Mouse (Mus musculus): ENCODE results near the gene Cotl1.

The Cotl1 gene

GRCm38 (mm10) chr8:119838100-119838982 lies 2.0 kb downstream of the Cotl1 start:
- no peak for DNase-seq (ENCODE audit: low spot score)

DNA sequence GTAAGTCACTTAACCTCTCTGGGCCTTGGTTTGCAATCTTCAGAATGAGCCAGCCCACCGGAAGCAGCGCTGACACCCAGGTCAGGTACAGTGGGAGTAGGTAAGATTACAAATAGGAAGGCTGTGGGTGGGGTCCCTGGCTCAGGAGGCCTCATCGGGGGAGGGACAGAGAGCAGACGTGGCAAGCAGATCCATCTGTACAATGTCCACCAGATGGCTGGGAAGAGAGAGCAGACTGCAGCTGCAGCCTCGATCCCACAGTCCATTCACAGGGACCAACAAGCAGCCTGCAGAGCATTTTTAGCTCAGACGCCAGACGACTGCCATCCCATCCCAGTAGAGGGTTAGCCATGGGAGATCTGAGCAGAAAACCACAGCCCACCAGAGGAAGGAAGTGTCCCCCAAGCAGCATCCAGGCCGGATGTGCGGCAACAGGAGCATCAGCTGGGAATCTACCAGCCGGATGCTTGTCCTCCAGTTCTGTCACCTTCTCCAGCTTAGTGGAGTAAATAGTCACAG lies 2.7 kb downstream of the Cotl1 start:
- no peak for DNase-seq (ENCODE audit: low spot score)

DNA sequence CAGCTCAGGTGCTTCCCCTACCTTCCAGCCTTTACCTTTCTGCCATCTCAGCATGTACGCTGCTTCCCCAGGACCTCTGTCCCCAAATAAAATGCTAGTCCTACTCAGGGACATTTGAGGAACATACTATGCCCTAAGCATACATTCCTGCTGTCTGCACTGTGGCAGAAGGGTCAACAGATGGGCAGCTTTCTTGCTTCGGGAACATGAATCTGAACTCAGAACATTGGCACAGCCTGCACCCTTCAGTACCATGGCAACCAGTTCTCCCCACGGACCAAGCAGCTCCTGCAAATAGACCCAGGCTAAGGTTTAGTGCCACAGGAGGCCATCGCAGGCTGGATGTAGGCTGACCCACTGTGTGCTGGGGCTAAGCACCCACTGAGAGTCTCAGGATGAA lies 3.5 kb downstream of the Cotl1 start:
- DNase-seq (ENCODE audit: low spot score), result no peak

- no peak for DNase-seq (ENCODE audit: low spot score)
Measured at GRCm38 (mm10) chr8:119835270-119835669, 5.1 kb downstream of the Cotl1 start.

GRCm38 (mm10) chr8:119834676-119835075 lies 5.7 kb downstream of the Cotl1 start:
- no peak for DNase-seq (ENCODE audit: low spot score)

DNA sequence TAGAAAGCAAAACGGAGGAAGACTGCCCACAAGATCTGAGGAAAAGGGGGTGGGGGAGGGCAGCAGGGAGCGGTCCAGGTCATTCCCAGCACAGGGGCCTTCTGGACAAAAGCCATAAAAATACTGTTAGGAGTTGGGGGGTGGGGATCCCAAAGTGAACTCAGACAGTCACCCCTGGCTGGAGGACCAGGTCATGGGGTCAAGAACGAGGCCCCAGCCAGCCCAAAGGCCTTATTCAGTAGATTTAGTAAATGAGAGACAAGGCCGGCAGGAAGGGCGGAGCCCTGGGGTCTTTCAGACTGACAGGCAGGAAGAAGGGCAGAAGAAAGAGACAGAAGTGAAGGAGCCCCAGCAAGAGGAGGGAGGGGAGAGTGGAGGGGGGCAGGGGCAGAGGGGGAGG lies 7.4 kb downstream of the Cotl1 start:
- DNase-seq (ENCODE audit: low spot score), result no peak

- DNase-seq (ENCODE audit: low spot score), result no peak
Measured at GRCm38 (mm10) chr8:119832101-119832617, 8.2 kb downstream of the Cotl1 start.

GRCm38 (mm10) chr8:119831336-119831995 lies 8.9 kb downstream of the Cotl1 start:
- peak; percentile 52 for DNase-seq (ENCODE audit: low spot score)

GRCm38 (mm10) chr8:119830589-119830988 lies 9.8 kb downstream of the Cotl1 start:
- DNase-seq (ENCODE audit: low spot score), result no peak

GRCm38 (mm10) chr8:119829870-119830580 lies 10.3 kb downstream of the Cotl1 start:
- no peak for DNase-seq (ENCODE audit: low spot score)

DNA sequence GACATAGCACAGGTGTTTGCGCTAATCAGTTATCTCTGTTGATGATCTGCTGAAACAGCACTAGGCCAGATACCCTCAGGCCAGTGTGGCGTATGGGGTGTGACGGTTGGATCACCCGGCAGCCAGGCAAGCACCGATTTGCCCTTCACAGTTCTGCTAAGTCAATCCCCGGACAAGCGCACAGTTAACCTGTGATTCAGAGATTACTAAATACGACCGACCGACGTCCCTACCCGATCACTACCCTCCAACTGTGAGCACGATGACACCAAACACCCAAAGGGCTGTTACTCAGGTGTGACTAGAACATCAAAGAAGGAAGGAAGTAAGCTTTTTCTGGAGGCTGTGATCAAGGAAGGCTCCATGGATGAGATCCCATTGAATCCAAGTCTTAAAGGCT lies 10.9 kb downstream of the Cotl1 start:
- DNase-seq (ENCODE audit: low spot score), result no peak

- no peak for DNase-seq (ENCODE audit: low spot score)
Measured at GRCm38 (mm10) chr8:119829015-119829414, 11.3 kb downstream of the Cotl1 start.

DNA sequence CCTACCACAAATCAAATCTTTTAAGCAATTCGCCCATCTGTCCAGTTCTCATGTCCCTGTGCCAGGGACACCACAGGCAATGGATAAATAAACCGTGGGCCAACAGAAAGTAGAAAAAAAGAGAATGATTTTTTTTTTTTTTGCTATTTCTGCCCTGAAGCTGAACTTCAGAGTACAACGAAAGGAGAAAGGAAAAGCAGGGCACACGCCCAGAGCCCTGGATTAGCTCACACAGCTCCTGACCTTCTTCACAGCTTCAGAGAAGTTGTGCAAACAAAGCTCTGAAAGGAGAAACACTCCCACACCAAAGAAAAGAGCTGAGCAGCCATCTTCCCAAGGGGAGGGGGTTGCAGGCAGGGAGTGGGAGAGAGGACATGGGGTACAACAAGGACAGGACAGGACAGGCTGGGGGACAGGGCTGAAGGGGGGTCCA lies 12.6 kb downstream of the Cotl1 start:
- no peak for DNase-seq (ENCODE audit: low spot score)

DNA sequence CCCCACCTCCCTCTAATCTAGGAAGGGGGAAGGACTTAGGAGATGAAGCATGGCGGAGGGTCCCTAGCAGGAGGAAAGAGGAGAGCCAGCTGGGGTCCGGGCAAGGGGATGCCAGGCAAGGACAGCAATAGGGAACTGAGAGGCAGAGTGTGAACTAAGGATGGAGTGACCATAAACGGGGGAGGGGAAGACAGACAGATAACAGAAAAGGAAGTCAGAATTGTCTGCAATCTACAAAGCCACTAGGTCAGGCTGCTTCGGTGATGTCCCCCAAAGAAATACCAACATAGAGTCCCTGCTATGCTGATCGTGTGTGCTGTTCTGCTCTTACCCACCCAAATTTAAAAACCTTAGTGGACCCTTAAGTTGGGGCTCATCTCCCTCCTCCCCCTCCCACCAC lies 13.4 kb downstream of the Cotl1 start:
- DNase-seq (ENCODE audit: low spot score), result no peak

DNA sequence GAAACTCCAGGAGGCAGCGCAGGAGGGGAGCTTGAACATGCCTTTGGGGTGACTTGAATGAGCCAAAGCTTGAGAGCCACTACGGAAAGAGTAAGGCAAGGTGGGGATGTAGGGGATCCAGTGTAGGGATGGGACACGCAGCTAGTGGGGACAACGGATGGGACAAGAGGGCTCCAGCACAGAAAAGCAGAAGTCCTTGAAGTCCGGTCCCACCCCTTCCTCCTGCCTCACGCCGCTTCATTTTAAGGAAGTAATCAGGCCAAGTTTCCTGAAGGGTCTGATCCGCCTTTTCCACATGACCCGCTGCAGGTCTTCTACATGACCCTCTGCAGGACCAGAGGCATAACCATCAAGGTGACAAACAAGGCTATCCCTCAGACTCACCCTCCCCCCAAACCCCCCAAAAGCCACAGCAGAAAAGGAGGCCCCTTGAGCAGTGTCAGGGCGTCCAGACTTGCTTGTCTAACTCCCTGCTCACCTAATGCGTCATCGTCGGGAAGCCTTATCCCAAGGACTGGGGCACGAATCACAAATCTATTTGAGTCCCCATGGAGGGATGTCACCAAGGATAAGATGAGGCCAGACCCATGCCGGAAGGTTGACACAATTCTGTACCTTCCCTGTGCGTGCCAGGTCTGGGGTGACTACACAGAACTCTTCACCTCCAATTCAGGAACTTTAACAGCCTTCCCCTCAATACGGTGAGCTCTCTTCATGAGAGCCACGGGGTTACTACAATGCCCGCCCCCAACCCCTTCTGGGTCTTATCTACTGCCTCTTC lies 14.2 kb downstream of the Cotl1 start:
- no peak for DNase-seq (ENCODE audit: low spot score)

GRCm38 (mm10) chr8:119824809-119825273 lies 15.5 kb downstream of the Cotl1 start:
- DNase-seq (ENCODE audit: low spot score), result no peak

DNA sequence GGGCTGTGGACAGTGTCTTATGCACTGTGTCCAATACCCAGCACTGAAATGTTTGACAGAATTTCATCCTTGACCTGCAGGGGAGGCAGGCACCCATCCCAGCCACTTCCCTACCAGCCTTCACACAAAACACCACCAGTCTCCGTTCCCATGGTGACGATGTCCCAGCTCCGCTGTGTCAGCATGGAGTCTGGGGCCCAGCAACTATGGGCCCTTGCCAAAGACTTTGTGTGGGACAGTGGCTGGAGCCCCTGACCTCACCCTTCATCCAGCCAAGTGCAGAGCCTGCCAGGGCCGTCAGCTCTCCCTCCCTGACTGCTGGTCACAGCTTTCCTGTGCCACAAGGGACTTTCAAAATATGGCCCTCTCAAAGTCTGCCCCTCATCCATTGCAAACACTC lies 16.2 kb downstream of the Cotl1 start:
- DNase-seq (ENCODE audit: low spot score), result no peak

- no peak for DNase-seq (ENCODE audit: low spot score)
Measured at GRCm38 (mm10) chr8:119823278-119823677, 17.1 kb downstream of the Cotl1 start.

DNA sequence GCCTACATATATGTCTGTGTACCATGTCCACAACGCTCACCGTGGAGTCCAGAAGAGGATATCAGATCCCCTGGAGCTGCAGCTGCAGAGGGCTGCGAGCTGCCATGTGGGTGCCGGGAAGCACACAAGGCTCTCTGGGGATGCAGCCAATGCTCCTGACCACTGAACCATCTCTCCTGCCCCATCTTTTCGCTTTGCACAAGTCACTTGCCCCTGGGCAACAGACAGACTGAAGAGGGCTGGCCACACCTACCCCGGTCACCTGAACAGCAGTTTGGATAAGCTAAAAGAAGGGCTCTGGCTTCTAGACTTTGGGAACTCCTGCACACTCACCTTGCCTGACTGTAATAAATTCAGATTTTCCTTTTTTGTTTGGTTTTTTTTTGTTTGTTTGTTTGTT lies 18.7 kb downstream of the Cotl1 start:
- DNase-seq (ENCODE audit: low spot score), result no peak

- no peak for DNase-seq (ENCODE audit: low spot score)
Measured at GRCm38 (mm10) chr8:119819976-119820375, 20.4 kb downstream of the Cotl1 start.

- no peak for DNase-seq (ENCODE audit: low spot score)
Measured at GRCm38 (mm10) chr8:119819316-119819715, 21.0 kb downstream of the Cotl1 start.

Data from testis, postnatal 14 days (tissue).